In genomic region chr3:103429227-103429788, GRCm38 (mm10) we compare ENCODE assay signal across 8 mouse cellular contexts.
DNase-seq lines count a peak whose midpoint lies in the region; ATAC-seq and TF ChIP-seq lines count a peak whose summit lies in the region.

No protein-coding gene starts in this region.

- H3K36me3 ChIP-seq in forebrain, embryonic 14.5 days (ENCODE audit: control insufficient read depth, insufficient read depth, low read length): no peaks in the 10 kb centered on the region
- H3K36me3 ChIP-seq in forebrain, embryonic 12.5 days (replicated peaks): no peaks in the 10 kb centered on the region

- peak; percentile 15 for DNase-seq in forebrain, embryonic 14.5 days (ENCODE audit: low spot score)
- DNase-seq in lung, adult 2 months: no peak
- DNase-seq in lung, adult 18-20 months: no peak
- peak; percentile 20 for DNase-seq in cerebellum, adult 11-12 months
- peak; percentile 35 for DNase-seq in lung, postnatal 14 days
- DNase-seq in urinary bladder, postnatal 14 days (ENCODE audit: low spot score): no peak
- no peak for DNase-seq in Muller cell, postnatal 12 days (ENCODE audit: inconsistent ontology term)

- H3K4me1 ChIP-seq in forebrain, embryonic 14.5 days (ENCODE audit: control insufficient read depth, insufficient read depth, low read length): no peaks in the 10 kb centered on the region
- no peaks in the 10 kb centered on the region for H3K4me1 ChIP-seq in forebrain, embryonic 12.5 days
- no peaks in the 10 kb centered on the region for H3K4me1 ChIP-seq in lung, adult 2 months (ENCODE audit: control insufficient read depth, insufficient read depth, low read length)

- no peak overlapping the region for H3K9ac ChIP-seq in forebrain, embryonic 14.5 days (ENCODE audit: low read length)
- H3K9ac ChIP-seq in forebrain, embryonic 12.5 days: no peak overlapping the region

- TF ChIP-seq CTCF in lung, adult 2 months (IDR thresholded peaks at IDR 0.05; ENCODE audit: insufficient read depth, low read length): peak; percentile 58

- ATAC-seq in forebrain, embryonic 14.5 days: no peak
- ATAC-seq in forebrain, embryonic 12.5 days (ENCODE audit: low FRiP score): no peak

- H3K4me2 ChIP-seq in forebrain, embryonic 14.5 days (ENCODE audit: low read length): no peak overlapping the region
- no peak overlapping the region for H3K4me2 ChIP-seq in forebrain, embryonic 12.5 days

- H3K4me3 ChIP-seq in forebrain, embryonic 14.5 days (ENCODE audit: low read depth, low read length): no peak overlapping the region
- H3K4me3 ChIP-seq in forebrain, embryonic 12.5 days (replicated peaks): no peak overlapping the region
- H3K4me3 ChIP-seq in lung, adult 2 months (replicated peaks; ENCODE audit: extremely low read depth, low read depth, low read length): no peak overlapping the region

- H3K27me3 ChIP-seq in forebrain, embryonic 14.5 days (replicated peaks; ENCODE audit: control insufficient read depth, insufficient read depth, low read length): no peaks in the 10 kb centered on the region
- 0 out of 2 replicates have a peak, but pooled peaks cover 6% of the 10 kb centered on the region for H3K27me3 ChIP-seq in forebrain, embryonic 12.5 days

- no peak overlapping the region for H3K27ac ChIP-seq in forebrain, embryonic 14.5 days (ENCODE audit: low read depth, low read length)
- no peak overlapping the region for H3K27ac ChIP-seq in forebrain, embryonic 12.5 days

- H3K9me3 ChIP-seq in forebrain, embryonic 14.5 days (replicated peaks; ENCODE audit: control insufficient read depth, low read length): no peaks in the 10 kb centered on the region
- no peaks in the 10 kb centered on the region for H3K9me3 ChIP-seq in forebrain, embryonic 12.5 days

- TF ChIP-seq POLR2A in lung, adult 2 months (IDR thresholded peaks at IDR 0.05; ENCODE audit: borderline replicate concordance, extremely low read depth, low read depth, low read length): no peak

- WGBS in forebrain, embryonic 14.5 days: 13% methylated on average over 5 of the region's 5 CpGs
- WGBS in forebrain, embryonic 12.5 days: 20% methylated on average over 5 of the region's 5 CpGs
- WGBS in lung, adult 2 months: 12% methylated on average over 4 of the region's 5 CpGs

Comparison
In these comparisons a context has a peak if more than half of its experiments do, and no peak if none do; other contexts are left out.
1. DNase-seq: peak in forebrain, embryonic 14.5 days (single experiment), cerebellum, adult 11-12 months (single experiment) and lung, postnatal 14 days (single experiment); none in lung, adult 2 months (single experiment), lung, adult 18-20 months (0 of 2), urinary bladder, postnatal 14 days (single experiment) and Muller cell, postnatal 12 days (single experiment).